Mouse (Mus musculus) lung, postnatal 0 days (tissue): ENCODE data around the gene Gm21830. TPM values are rescaled to one million over a fixed set of nuclear protein-coding genes. Genes with fewer than 3 reads are reported as not detected.
"Not testable (repeated sequence)": the region's sequence is repeated elsewhere in the genome, so short reads cannot be mapped to it uniquely, and the experiment has no call there.

Source experiments
- ATAC-seq: fragments of 200-750 bp; cut with Nextera tagmentation; 2 replicates; pipeline ENCODE4 v1.8.0; 2017; ENCODE audit warnings: moderate library complexity
- DNase-seq: peaks from one replicate; pipeline ENCODE4 v3.0.0-alpha.2; 2016; ENCODE audit warnings: low spot score
- H3K27ac ChIP-seq: fragments of 300-500 bp; sonication (generic); 2 replicates; pipeline ENCODE4 v1.5.1; 2014; ENCODE audit warnings: antibody characterized with exemption, mild to moderate bottlenecking, low read length, mixed read lengths
- H3K27me3 ChIP-seq: fragments of 300-500 bp; sonication (generic); replicated peaks from 2 replicates; pipeline ENCODE4 v1.6.1; 2014; ENCODE audit warnings: low read length, mixed read lengths; ENCODE audit not compliant: insufficient read depth
- H3K36me3 ChIP-seq: fragments of 300-500 bp; sonication (generic); 2 replicates; pipeline ENCODE4 v1.6.1; 2014; ENCODE audit warnings: low read length, mixed read lengths; ENCODE audit not compliant: insufficient read depth
- H3K4me1 ChIP-seq: fragments of 300-500 bp; sonication (generic); 2 replicates; pipeline ENCODE4 v1.6.1; 2014; ENCODE audit warnings: antibody characterized with exemption, low read depth, low read length, mixed read lengths; ENCODE audit not compliant: insufficient read depth
- H3K4me2 ChIP-seq: fragments of 300-500 bp; sonication (generic); replicated peaks from 2 replicates; pipeline ENCODE4 v1.6.1; 2014; ENCODE audit warnings: low read depth, mild to moderate bottlenecking, low read length, moderate library complexity, mixed read lengths
- H3K4me3 ChIP-seq: fragments of 300-500 bp; sonication (generic); 2 replicates; pipeline ENCODE4 v1.5.1; 2014; ENCODE audit warnings: low read depth, low read length
- H3K9ac ChIP-seq: fragments of 300-500 bp; sonication (generic); replicated peaks from 2 replicates; pipeline ENCODE4 v1.6.1; 2014; ENCODE audit warnings: low read depth, mild to moderate bottlenecking
- H3K9me3 ChIP-seq: fragments of 300-500 bp; sonication (generic); 2 replicates; pipeline ENCODE4 v1.6.1; 2016; ENCODE audit warnings: low read length, mixed read lengths
- CTCF ChIP-seq: IDR thresholded peaks from 2 replicates; pipeline ENCODE4 v1.5.1; 2016; ENCODE audit warnings: antibody characterized with exemption, mild to moderate bottlenecking
- EP300 ChIP-seq: IDR thresholded peaks from 2 replicates; pipeline ENCODE4 v1.6.1; 2016; ENCODE audit warnings: antibody characterized with exemption, mild to moderate bottlenecking, control low read depth
- WGBS: fragments of 180-500 bp; shearing (Covaris S2); extraction: QIAGEN DNeasy Blood & Tissue Kit; methylation state at CpG from one replicate; pipeline ENCODE4 v1.1.7; 2014; 5-methylcytosine and 5-hydroxymethylcytosine counted together
- polyA plus RNA-seq: library from polyadenylated mRNA; unstranded; fragments of >200 nt; fragmentation: Nextera tagmentation; extraction: Ambion mirVana; gene quantifications from 2 replicates; pipeline ENCODE4 v1.2.1, GENCODE M21; 2015

The Gm21830 gene
- polyA plus RNA-seq, 1 experiment from 2014 or later = not detected

DNA sequence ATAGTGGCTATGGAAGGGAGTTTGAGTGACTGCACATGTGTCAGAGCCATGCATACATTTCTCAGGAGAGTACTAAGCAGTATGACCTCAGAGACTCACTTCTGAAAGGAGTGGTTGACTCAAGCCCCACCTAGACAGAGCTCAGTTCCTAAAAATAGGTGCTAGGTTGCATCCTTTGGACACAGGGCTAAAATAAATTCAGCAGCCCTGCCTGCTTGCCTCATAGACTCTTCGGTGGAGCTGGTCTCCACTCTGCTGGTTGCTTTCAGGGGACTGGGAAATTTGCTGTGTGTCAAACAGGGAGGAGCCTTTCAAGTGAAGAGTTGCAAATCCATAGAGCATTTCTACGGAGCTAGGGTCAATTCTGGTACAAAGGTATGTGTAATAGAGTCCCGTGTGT, 32.3 kb downstream of the Gm21830 start, which contains the start of gene Xirp2:
Xirp2 (plus strand) TSS at position 223 of the 400 bp plus-strand sequence.
- no peak within 1 kb of the TSS for H3K27ac ChIP-seq
- H3K9me3 ChIP-seq = no peaks in the 10 kb centered on the region
- DNase-seq (no peak), ATAC-seq (no peak)
- H3K27me3 ChIP-seq = no peaks in the 10 kb centered on the region
- H3K4me1 ChIP-seq = no peaks in the 10 kb centered on the region
- H3K4me3 ChIP-seq = no peak within 1 kb of the TSS
- no peaks in the 10 kb centered on the region for H3K36me3 ChIP-seq
- H3K9ac ChIP-seq = no peak within 1 kb of the TSS
- WGBS = 71% methylated on average over 3 of the region's 3 CpGs
- no peak within 1 kb of the TSS for H3K4me2 ChIP-seq
- TF ChIP-seq EP300 (no peak), CTCF (no peak)

- H3K9ac ChIP-seq = no peak overlapping the region
- no peak for TF ChIP-seq CTCF
- no peak for TF ChIP-seq EP300
These were observed 33.2 kb downstream of the Gm21830 start for GRCm38 (mm10) chr2:67446772-67447171.

DNA sequence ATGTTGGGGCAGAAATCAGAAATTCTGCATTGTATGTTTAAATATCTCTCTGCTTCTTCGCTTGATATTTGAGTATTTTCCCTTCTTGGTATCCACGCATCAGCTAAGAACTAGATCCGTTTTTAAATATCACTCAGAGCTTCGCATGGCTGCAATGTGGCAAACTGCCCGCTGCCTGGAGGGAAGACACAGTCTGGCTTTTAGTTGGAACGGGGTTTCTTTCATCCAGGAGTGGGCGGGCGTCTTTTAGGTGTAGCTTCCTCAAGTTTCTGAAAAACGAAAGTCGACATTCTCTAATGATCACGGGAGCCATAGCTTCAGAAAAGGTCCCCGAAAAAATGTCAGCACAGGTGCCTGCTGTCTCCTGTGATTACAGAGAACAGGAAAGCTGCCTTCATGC, 33.7 kb downstream of the Gm21830 start:
- no peak overlapping the region for H3K4me3 ChIP-seq
- H3K27me3 ChIP-seq = no peaks in the 10 kb centered on the region
- no peak overlapping the region for H3K4me2 ChIP-seq
- H3K9ac ChIP-seq = no peak overlapping the region
- TF ChIP-seq CTCF (no peak), EP300 (no peak)
- H3K36me3 ChIP-seq = no peaks in the 10 kb centered on the region
- ATAC-seq (no peak), DNase-seq (no peak)
- no peaks in the 10 kb centered on the region for H3K4me1 ChIP-seq
- no peaks in the 10 kb centered on the region for H3K9me3 ChIP-seq
- no peak overlapping the region for H3K27ac ChIP-seq
- 70% methylated on average over 12 of the region's 12 CpGs for WGBS

More at GRCm38 (mm10) chr2:67446772-67447171, 33.2 kb downstream of the Gm21830 start:
- no peak for ATAC-seq
- no peaks in the 10 kb centered on the region for H3K9me3 ChIP-seq
- H3K4me1 ChIP-seq = no peaks in the 10 kb centered on the region
- H3K27me3 ChIP-seq = no peaks in the 10 kb centered on the region
- 66% methylated on average over 1 of the region's 1 CpGs for WGBS
- H3K36me3 ChIP-seq = no peaks in the 10 kb centered on the region
- H3K4me2 ChIP-seq = no peak overlapping the region
- H3K27ac ChIP-seq = no peak overlapping the region
- DNase-seq = no peak
- no peak overlapping the region for H3K4me3 ChIP-seq

DNA sequence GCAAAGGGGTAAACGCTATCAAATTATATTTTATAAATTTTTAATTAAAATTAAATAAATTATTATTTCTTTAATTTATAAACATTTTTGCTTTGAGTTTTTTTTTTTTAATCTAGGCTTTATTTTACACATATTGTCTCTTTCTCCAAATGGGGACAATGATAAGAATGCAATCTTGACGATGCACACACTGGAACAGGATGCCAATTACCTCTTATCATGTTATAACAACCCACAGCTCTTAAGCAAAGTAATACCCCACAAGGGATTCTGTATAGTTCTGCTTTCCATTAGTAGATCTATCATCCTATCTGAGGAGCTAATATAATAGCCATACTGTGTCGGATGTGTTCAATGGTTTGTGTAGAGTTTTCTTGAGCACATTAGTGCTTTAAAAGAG, 47.3 kb downstream of the Gm21830 start:
- 83% methylated on average over 3 of the region's 3 CpGs for WGBS

GRCm38 (mm10) chr2:67467036-67467435, 53.5 kb downstream of the Gm21830 start:
- ATAC-seq (no peak), DNase-seq (no peak)
- no peaks in the 10 kb centered on the region for H3K27me3 ChIP-seq
- H3K4me1 ChIP-seq = no peaks in the 10 kb centered on the region
- no peaks in the 10 kb centered on the region for H3K36me3 ChIP-seq
- H3K9ac ChIP-seq = no peak overlapping the region
- 88% methylated on average over 7 of the region's 7 CpGs for WGBS
- TF ChIP-seq EP300 = no peak
- TF ChIP-seq CTCF = no peak
- H3K9me3 ChIP-seq = no peaks in the 10 kb centered on the region
- no peak overlapping the region for H3K27ac ChIP-seq
- H3K4me3 ChIP-seq = no peak overlapping the region
- no peak overlapping the region for H3K4me2 ChIP-seq

More for the DNA sequence above, 47.3 kb downstream of the Gm21830 start:
- no peak overlapping the region for H3K4me2 ChIP-seq
- DNase-seq (no peak), ATAC-seq (no peak)
- TF ChIP-seq EP300 (no peak), CTCF (no peak)
- H3K36me3 ChIP-seq = no peaks in the 10 kb centered on the region
- no peaks in the 10 kb centered on the region for H3K27me3 ChIP-seq
- no peaks in the 10 kb centered on the region for H3K4me1 ChIP-seq
- H3K27ac ChIP-seq = no peak overlapping the region
- H3K9me3 ChIP-seq = no peaks in the 10 kb centered on the region
- no peak overlapping the region for H3K4me3 ChIP-seq
- no peak overlapping the region for H3K9ac ChIP-seq

DNA sequence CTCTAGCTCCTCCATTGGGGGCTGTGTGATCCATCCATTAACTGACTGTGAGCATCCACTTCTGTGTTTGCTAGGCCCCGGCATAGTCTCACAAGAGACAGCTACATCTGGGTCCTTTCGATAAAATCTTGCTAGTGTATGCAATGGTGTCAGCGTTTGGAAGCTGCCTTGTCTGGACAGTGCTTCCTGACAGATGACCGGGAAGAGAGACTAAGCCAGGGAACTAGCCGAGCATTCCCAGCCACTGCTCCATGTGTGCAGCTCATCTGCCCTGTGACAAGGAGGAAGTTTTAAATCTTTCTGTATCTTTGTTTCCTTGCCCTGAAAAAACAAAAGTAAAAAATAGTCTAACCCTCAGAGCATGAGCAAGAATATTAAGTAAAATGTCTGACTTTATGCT, 56.5 kb downstream of the Gm21830 start:
- H3K4me3 ChIP-seq, H3K27me3 ChIP-seq, H3K27ac ChIP-seq, DNase-seq, H3K9me3 ChIP-seq, H3K9ac ChIP-seq, H3K4me2 ChIP-seq, H3K4me1 ChIP-seq, H3K36me3 ChIP-seq, ATAC-seq: not testable (repeated sequence)
- WGBS = 47% methylated on average over 5 of the region's 5 CpGs

DNA sequence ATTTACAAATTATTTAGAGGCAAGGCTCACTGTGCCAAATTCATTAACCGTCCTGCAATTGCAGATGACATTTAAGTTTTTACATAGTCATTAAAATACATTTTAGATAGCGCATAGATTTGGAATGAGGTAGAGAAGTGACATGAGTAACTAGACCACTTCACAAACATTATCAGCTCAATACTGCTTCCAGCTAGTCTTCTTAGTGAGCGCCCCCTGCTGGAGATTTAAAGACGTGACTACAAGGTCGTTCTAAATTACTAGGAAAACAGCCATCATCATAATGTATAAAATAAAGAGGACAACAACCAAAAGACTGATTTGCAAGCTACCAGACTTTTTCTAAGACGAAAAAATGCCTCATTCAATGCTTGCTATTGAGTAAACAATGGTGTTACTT, 64.2 kb downstream of the Gm21830 start:
- Histone ChIP-seq H3K36me3 (no peaks in the 10 kb centered on the region), H3K4me2 (no peak overlapping the region), H3K9me3 (no peaks in the 10 kb centered on the region), H3K4me3 (no peak overlapping the region), H3K27me3 (no peaks in the 10 kb centered on the region), H3K9ac (no peak overlapping the region), H3K27ac (no peak overlapping the region), H3K4me1 (no peaks in the 10 kb centered on the region)
- 17% methylated on average over 6 of the region's 6 CpGs for WGBS
- DNase-seq (peak; percentile 73), ATAC-seq (no peak)
- TF ChIP-seq CTCF (peak; percentile 74), EP300 (no peak)
